In genomic region chr1:130877889-130878614, GRCm38 (mm10) we compare ENCODE assay signal across 9 mouse cellular contexts. TPM values are rescaled to one million over a fixed set of nuclear protein-coding genes. Genes with fewer than 3 reads are reported as not detected.
DNase-seq lines count a peak whose midpoint lies in the region; ATAC-seq lines count a peak whose summit lies in the region.
"Had no signal": no experiment of that assay in that cellular context is flagged by ENCODE, and none has a peak within 500 bp of the region (broad histone marks: within the 10 kb centered on the region; RNA-seq: fewer than 3 reads in every experiment).

No protein-coding gene starts in this region.

- peak overlapping the region; percentile 80 for H3K4me2 ChIP-seq in hindbrain, embryonic 15.5 days
- peak overlapping the region; percentile 64 for H3K4me2 ChIP-seq in liver, embryonic 12.5 days

- H3K9me3 ChIP-seq in hindbrain, embryonic 15.5 days = no peaks in the 10 kb centered on the region
- no peaks in the 10 kb centered on the region for H3K9me3 ChIP-seq in liver, embryonic 12.5 days (replicated peaks)
- H3K9me3 ChIP-seq: G1E had no signal

- H3K4me1 ChIP-seq in hindbrain, embryonic 15.5 days (replicated peaks) = no peaks in the 10 kb centered on the region
- H3K4me1 ChIP-seq in liver, embryonic 12.5 days = no peaks in the 10 kb centered on the region

- DNase-seq in cerebellum, postnatal 14 days = peak; percentile 71 to 77
- DNase-seq in cerebellum, adult 9-11 months = no peak
- peak; percentile 71 for DNase-seq in CD4-positive, CD25-positive, alpha-beta regulatory T cell, adult 2 months (ENCODE audit: low read depth, low spot score)
- DNase-seq in embryo, embryonic 9.5 days (ENCODE audit: extremely low spot score) = peak; percentile 43
- peak; percentile 51 for DNase-seq in neural tube, embryonic 10.5 days (ENCODE audit: extremely low spot score, low spot score)
- peak; percentile 72 for DNase-seq in thymus, postnatal 4 days

- peaks cover 4% of the 10 kb centered on the region for H3K27me3 ChIP-seq in hindbrain, embryonic 15.5 days
- H3K27me3 ChIP-seq in liver, embryonic 12.5 days (replicated peaks) = peaks cover 54% of the 10 kb centered on the region

- peak overlapping the region; percentile 46 for H3K9ac ChIP-seq in hindbrain, embryonic 15.5 days
- H3K9ac ChIP-seq in liver, embryonic 12.5 days = no peak overlapping the region

- H3K36me3 ChIP-seq in hindbrain, embryonic 15.5 days = no peaks in the 10 kb centered on the region
- no peaks in the 10 kb centered on the region for H3K36me3 ChIP-seq in liver, embryonic 12.5 days
- H3K36me3 ChIP-seq: G1E had no signal

- no peak overlapping the region for H3K27ac ChIP-seq in hindbrain, embryonic 15.5 days (replicated peaks)
- H3K27ac ChIP-seq in liver, embryonic 12.5 days = no peak overlapping the region

- WGBS in hindbrain, embryonic 15.5 days = 3% methylated on average over 43 of the region's 43 CpGs
- WGBS in liver, embryonic 12.5 days (ENCODE audit: insufficient replicate concordance) = 2% methylated on average over 43 of the region's 43 CpGs

- ATAC-seq in hindbrain, embryonic 15.5 days (ENCODE audit: low FRiP score, low read depth) = peak; percentile 82
- no peak for ATAC-seq in liver, embryonic 12.5 days

- peak overlapping the region; percentile 43 for H3K4me3 ChIP-seq in hindbrain, embryonic 15.5 days
- H3K4me3 ChIP-seq in liver, embryonic 12.5 days = peak overlapping the region; percentile 37

RNA-seq across cellular contexts. Expression of gene Il24, which starts 9.2 kb away (rescaled TPM):
- polyA plus RNA-seq in hindbrain, embryonic 15.5 days (2015; fragmentation: Nextera tagmentation; extraction: Ambion mirVana) = not detected in 2 replicates
- polyA plus RNA-seq in liver, embryonic 12.5 days (2016; fragmentation: Nextera tagmentation; extraction: Ambion mirVana) = not detected in 2 replicates
- polyA plus RNA-seq: G1E had no signal

RNA-seq across cellular contexts. Expression of gene Fcmr, which starts 12.6 kb away (rescaled TPM):
- 0.92 and 1.3 TPM in 2 replicates for polyA plus RNA-seq in hindbrain, embryonic 15.5 days (2015; fragmentation: Nextera tagmentation; extraction: Ambion mirVana)
- polyA plus RNA-seq in liver, embryonic 12.5 days (2016; fragmentation: Nextera tagmentation; extraction: Ambion mirVana) = not detected in 2 replicates
- polyA plus RNA-seq: G1E had no signal

RNA-seq across cellular contexts. Expression of gene Il20, which starts 33.2 kb away (rescaled TPM):
- polyA plus RNA-seq in hindbrain, embryonic 15.5 days (2015; fragmentation: Nextera tagmentation; extraction: Ambion mirVana) = not detected in 2 replicates
- not detected in 2 replicates for polyA plus RNA-seq in liver, embryonic 12.5 days (2016; fragmentation: Nextera tagmentation; extraction: Ambion mirVana)
- polyA plus RNA-seq: G1E had no signal

RNA-seq across cellular contexts. Expression of gene Pigr, which starts 51.6 kb away (rescaled TPM):
- polyA plus RNA-seq in hindbrain, embryonic 15.5 days (2015; fragmentation: Nextera tagmentation; extraction: Ambion mirVana) = not detected in 2 replicates
- polyA plus RNA-seq in liver, embryonic 12.5 days (2016; fragmentation: Nextera tagmentation; extraction: Ambion mirVana) = 0.11 and 0.13 TPM in 2 replicates
- polyA plus RNA-seq: G1E had no signal
